In the genomic region with DNA sequence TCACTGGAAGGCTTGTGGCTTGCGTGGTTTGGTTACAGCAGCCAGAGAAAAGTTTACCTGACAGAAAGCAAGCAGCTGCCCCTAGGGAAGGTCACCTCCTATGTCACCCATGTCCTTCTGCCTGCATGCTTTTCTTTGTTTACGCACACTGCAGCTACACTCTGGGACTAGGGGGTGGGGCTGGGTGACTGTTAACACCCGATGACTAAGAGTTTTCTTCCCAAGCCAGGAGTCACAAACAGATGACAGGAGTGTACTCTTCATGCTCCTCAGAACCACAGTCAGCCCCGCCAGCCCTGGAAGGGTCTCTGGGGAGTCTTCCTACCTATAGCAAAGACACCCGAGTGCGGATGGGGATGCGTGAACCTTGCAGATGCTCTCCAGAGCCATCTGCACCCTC, we compare ENCODE assay signal across 12 mouse cellular contexts.
A peak's percentile ranks its signal among the peaks of the same experiment; 100 is the strongest.
DNase-seq lines count a peak whose midpoint lies in the region; ATAC-seq and TF ChIP-seq lines count a peak whose summit lies in the region.
"Had no signal": no experiment of that assay in that cellular context is flagged by ENCODE, and none has a peak within 500 bp of the region (broad histone marks: within the 10 kb centered on the region; RNA-seq: fewer than 3 reads in every experiment).

No protein-coding gene starts in this region.

- WGBS in intestine, embryonic 15.5 days: 53% methylated on average over 7 of the region's 7 CpGs
- 63% methylated on average over 7 of the region's 7 CpGs for WGBS in intestine, postnatal 0 days
- WGBS in embryonic facial prominence, embryonic 10.5 days: 70% methylated on average over 7 of the region's 7 CpGs
- 46% methylated on average over 7 of the region's 7 CpGs for WGBS in liver, embryonic 16.5 days (ENCODE audit: insufficient replicate concordance)

- H3K4me2 ChIP-seq in intestine, embryonic 15.5 days (replicated peaks): no peak overlapping the region
- no peak overlapping the region for H3K4me2 ChIP-seq in intestine, postnatal 0 days (replicated peaks; ENCODE audit: low read depth)
- peak overlapping the region; percentile 23; the same call in 1 of the 2 replicates for H3K4me2 ChIP-seq in liver, embryonic 16.5 days (ENCODE audit: low read depth, low read length)

- ATAC-seq in intestine, embryonic 15.5 days: 0 out of 2 replicates have a peak, but pooled peaks have one; percentile 31
- ATAC-seq in intestine, postnatal 0 days: no peak
- ATAC-seq in liver, embryonic 16.5 days (ENCODE audit: low read depth): peak; percentile 85
- ATAC-seq: lung, postnatal 0 days had no signal

- no peak for TF ChIP-seq CTCF in intestine, postnatal 0 days (IDR thresholded peaks at IDR 0.05; ENCODE audit: low read depth)

- H3K27me3 ChIP-seq in intestine, embryonic 15.5 days (replicated peaks): no peaks in the 10 kb centered on the region
- H3K27me3 ChIP-seq in intestine, postnatal 0 days (replicated peaks; ENCODE audit: control insufficient read depth, insufficient read depth, low read length): no peaks in the 10 kb centered on the region
- no peaks in the 10 kb centered on the region for H3K27me3 ChIP-seq in embryonic facial prominence, embryonic 10.5 days (replicated peaks; ENCODE audit: low read depth, poor library complexity, severe bottlenecking)
- H3K27me3 ChIP-seq in liver, embryonic 16.5 days (ENCODE audit: control insufficient read depth, insufficient read depth, low read depth, low read length): no peaks in the 10 kb centered on the region

- H3K4me1 ChIP-seq in intestine, embryonic 15.5 days (replicated peaks): 0 out of 2 replicates have a peak, but pooled peaks cover 4% of the 10 kb centered on the region
- no peaks in the 10 kb centered on the region for H3K4me1 ChIP-seq in intestine, postnatal 0 days (replicated peaks; ENCODE audit: control insufficient read depth, insufficient read depth, low read length)
- peaks cover 11% of the 10 kb centered on the region; the same call in 1 of the 2 replicates for H3K4me1 ChIP-seq in embryonic facial prominence, embryonic 10.5 days
- H3K4me1 ChIP-seq in liver, embryonic 16.5 days (ENCODE audit: control insufficient read depth, low read depth, low read length): peaks cover 4% of the 10 kb centered on the region

- no peak overlapping the region for H3K4me3 ChIP-seq in intestine, embryonic 15.5 days (replicated peaks)
- no peak overlapping the region for H3K4me3 ChIP-seq in intestine, postnatal 0 days (ENCODE audit: low read depth, low read length)
- H3K4me3 ChIP-seq in embryonic facial prominence, embryonic 10.5 days: no peak overlapping the region
- H3K4me3 ChIP-seq in liver, embryonic 16.5 days (ENCODE audit: low read depth, low read length): no peak overlapping the region
- H3K4me3 ChIP-seq: left cerebral cortex, adult 2 months had no signal

- H3K27ac ChIP-seq in intestine, embryonic 15.5 days: no peak overlapping the region
- H3K27ac ChIP-seq in intestine, postnatal 0 days (ENCODE audit: low read depth, low read length): no peak overlapping the region
- H3K27ac ChIP-seq in embryonic facial prominence, embryonic 10.5 days (replicated peaks): peak overlapping the region; percentile 20; the same call in 1 of the 2 replicates
- H3K27ac ChIP-seq in liver, embryonic 16.5 days (ENCODE audit: low read length): peak overlapping the region; percentile 80
- H3K27ac ChIP-seq: left cerebral cortex, adult 2 months had no signal

- no peak overlapping the region for H3K9ac ChIP-seq in intestine, embryonic 15.5 days
- no peak overlapping the region for H3K9ac ChIP-seq in intestine, postnatal 0 days (ENCODE audit: low read depth, low read length)
- no peak overlapping the region for H3K9ac ChIP-seq in liver, embryonic 16.5 days (ENCODE audit: low read depth, low read length)

- no peaks in the 10 kb centered on the region for H3K36me3 ChIP-seq in intestine, embryonic 15.5 days
- peaks cover 22% of the 10 kb centered on the region; the same call in 1 of the 2 replicates for H3K36me3 ChIP-seq in intestine, postnatal 0 days (ENCODE audit: control insufficient read depth, insufficient read depth)
- H3K36me3 ChIP-seq in embryonic facial prominence, embryonic 10.5 days (replicated peaks): no peaks in the 10 kb centered on the region
- H3K36me3 ChIP-seq in liver, embryonic 16.5 days (ENCODE audit: control insufficient read depth, insufficient read depth): no peaks in the 10 kb centered on the region

- no peaks in the 10 kb centered on the region for H3K9me3 ChIP-seq in intestine, embryonic 15.5 days
- H3K9me3 ChIP-seq in intestine, postnatal 0 days (ENCODE audit: control insufficient read depth): no peaks in the 10 kb centered on the region
- H3K9me3 ChIP-seq in embryonic facial prominence, embryonic 10.5 days: no peaks in the 10 kb centered on the region
- no peaks in the 10 kb centered on the region for H3K9me3 ChIP-seq in liver, embryonic 16.5 days (replicated peaks; ENCODE audit: control insufficient read depth, low read length)

- DNase-seq in adrenal gland, adult 2 months: peak; percentile 9
- DNase-seq in adrenal gland, adult (ENCODE audit: inconsistent age in 2 of 2, low spot score in 1 of 2): no peak
- DNase-seq in embryonic facial prominence, embryonic 10.5 days (ENCODE audit: low spot score): no peak
- DNase-seq in ovary, adult 18-20 months (ENCODE audit: low spot score): no peak
- DNase-seq in frontal cortex, postnatal 36 days (ENCODE audit: low spot score in 2 of 2): no peak
- DNase-seq: heart, adult 18-20 months; kidney, postnatal 36 days had no signal

Comparison
In these comparisons a context has a peak if more than half of its experiments do, and no peak if none do; other contexts are left out.
1. H3K27ac ChIP-seq: peak in embryonic facial prominence, embryonic 10.5 days (single experiment) and liver, embryonic 16.5 days (single experiment); none in intestine, embryonic 15.5 days (single experiment) and intestine, postnatal 0 days (single experiment).